Mouse (Mus musculus): ENCODE results near the gene Hps4. TPM values are rescaled to one million over a fixed set of nuclear protein-coding genes. Genes with fewer than 3 reads are reported as not detected.
A peak's percentile ranks its signal among the peaks of the same experiment; 100 is the strongest.

The Hps4 gene
- polyA plus RNA-seq, 1 experiment from 2014 or later = 27.0 TPM

DNA sequence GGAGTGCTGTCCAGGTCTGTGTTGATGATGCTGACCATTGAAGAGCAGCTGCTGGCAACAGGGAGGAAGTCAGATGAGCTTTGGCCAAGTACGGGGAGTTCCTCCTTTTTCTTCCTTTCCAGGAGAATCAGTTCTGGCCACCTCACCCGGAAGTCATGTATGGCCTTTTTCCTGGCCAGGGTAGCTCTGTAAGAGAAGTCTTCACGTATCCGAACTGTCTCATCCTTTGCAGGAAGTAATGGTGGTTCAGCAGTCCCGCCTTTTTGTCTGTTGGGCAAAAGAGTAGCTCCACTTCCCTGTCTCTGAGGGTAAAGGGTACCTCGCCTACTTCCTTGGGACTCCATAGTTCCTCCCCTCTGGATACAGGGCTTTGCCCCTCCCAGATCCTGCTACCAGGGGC lies 12.6 kb downstream of the Hps4 start:
- 78% methylated on average over 6 of the region's 6 CpGs for WGBS
- ATAC-seq (ENCODE audit: insufficient read depth) (no peak), DNase-seq (no peak)
- Histone ChIP-seq H3K36me3 (ENCODE audit: insufficient read depth) (peaks cover 30% of the 10 kb centered on the region), H3K4me1 (ENCODE audit: insufficient read depth) (no peaks in the 10 kb centered on the region), H3K4me2 (no peak overlapping the region), H3K27me3 (ENCODE audit: insufficient read depth, low read length) (no peaks in the 10 kb centered on the region), H3K9me3 (ENCODE audit: low read depth, low read length) (no peaks in the 10 kb centered on the region), H3K4me3 (ENCODE audit: low read depth, low read length) (no peak overlapping the region), H3K27ac (ENCODE audit: low read depth) (no peak overlapping the region), H3K9ac (no peak overlapping the region)
- no peak for TF ChIP-seq CTCF (IDR thresholded peaks at IDR 0.05; ENCODE audit: low read depth)

GRCm38 (mm10) chr5:112355910-112356309 lies 13.0 kb downstream of the Hps4 start, which contains the start of gene Gm6583:
Gene Gm6583, minus strand, starts transcription at chr5:112356033.
- H3K4me3 ChIP-seq (ENCODE audit: low read depth, low read length) = no peak within 1 kb of the TSS
- no peaks in the 10 kb centered on the region for H3K9me3 ChIP-seq (ENCODE audit: low read depth, low read length)
- TF ChIP-seq CTCF (IDR thresholded peaks at IDR 0.05; ENCODE audit: low read depth) = no peak
- 61% methylated on average over 13 of the region's 13 CpGs for WGBS
- no peak within 1 kb of the TSS for H3K4me2 ChIP-seq
- no peaks in the 10 kb centered on the region for H3K27me3 ChIP-seq (ENCODE audit: insufficient read depth, low read length)
- ATAC-seq (ENCODE audit: insufficient read depth) (peak; percentile 31; the same call in 1 of the 2 replicates), DNase-seq (no peak)
- H3K4me1 ChIP-seq (ENCODE audit: insufficient read depth) = no peaks in the 10 kb centered on the region
- no peak within 1 kb of the TSS for H3K27ac ChIP-seq (ENCODE audit: low read depth)
- peaks cover 27% of the 10 kb centered on the region for H3K36me3 ChIP-seq (ENCODE audit: insufficient read depth)
- H3K9ac ChIP-seq = no peak within 1 kb of the TSS

- no peak for ATAC-seq (ENCODE audit: insufficient read depth)
- no peak overlapping the region for H3K27ac ChIP-seq (ENCODE audit: low read depth)
These were observed 13.4 kb downstream of the Hps4 start for GRCm38 (mm10) chr5:112356322-112356721.

DNA sequence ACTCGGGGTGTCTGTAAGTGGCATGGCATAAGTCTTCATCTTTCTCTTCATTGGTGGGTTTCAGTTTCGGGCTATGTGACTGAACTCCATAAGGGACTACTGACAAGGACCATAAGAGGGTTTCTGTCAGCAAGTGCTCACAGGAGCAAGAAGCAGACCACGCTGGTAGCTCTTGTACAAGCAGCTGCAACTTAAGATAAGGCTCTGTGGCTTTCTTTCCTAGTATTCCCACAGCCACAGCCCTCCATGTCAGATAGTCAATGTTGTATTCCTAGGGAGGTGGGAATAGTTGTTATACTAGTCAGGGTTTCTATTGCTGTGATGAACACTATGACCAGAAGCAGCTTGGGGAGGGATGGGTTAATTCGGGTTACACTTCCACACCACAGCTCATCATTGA lies 16.6 kb downstream of the Hps4 start:
- no peak for DNase-seq
- no peak for ATAC-seq (ENCODE audit: insufficient read depth)
- no peak overlapping the region for H3K9ac ChIP-seq
- no peak overlapping the region for H3K4me3 ChIP-seq (ENCODE audit: low read depth, low read length)
- TF ChIP-seq CTCF (IDR thresholded peaks at IDR 0.05; ENCODE audit: low read depth) = no peak
- H3K4me2 ChIP-seq = no peak overlapping the region
- WGBS = 79% methylated on average over 4 of the region's 4 CpGs
- H3K27ac ChIP-seq (ENCODE audit: low read depth) = no peak overlapping the region
- H3K27me3 ChIP-seq (ENCODE audit: insufficient read depth, low read length) = no peaks in the 10 kb centered on the region
- H3K36me3 ChIP-seq (ENCODE audit: insufficient read depth) = peaks cover 24% of the 10 kb centered on the region; the same call in 1 of the 2 replicates
- H3K4me1 ChIP-seq (ENCODE audit: insufficient read depth) = no peaks in the 10 kb centered on the region
- H3K9me3 ChIP-seq (ENCODE audit: low read depth, low read length) = no peaks in the 10 kb centered on the region

More at GRCm38 (mm10) chr5:112356322-112356721, 13.4 kb downstream of the Hps4 start:
- whole genome bisulfite sequencing = 86% methylated on average over 9 of the region's 9 CpGs
- H3K27me3 ChIP-seq (ENCODE audit: insufficient read depth, low read length) = no peaks in the 10 kb centered on the region
- H3K9ac ChIP-seq = no peak overlapping the region
- no peaks in the 10 kb centered on the region for H3K9me3 ChIP-seq (ENCODE audit: low read depth, low read length)
- peaks cover 27% of the 10 kb centered on the region for H3K36me3 ChIP-seq (ENCODE audit: insufficient read depth)
- no peak for TF ChIP-seq CTCF (IDR thresholded peaks at IDR 0.05; ENCODE audit: low read depth)
- DNase-seq = no peak
- H3K4me1 ChIP-seq (ENCODE audit: insufficient read depth) = no peaks in the 10 kb centered on the region
- H3K4me2 ChIP-seq = no peak overlapping the region
- no peak overlapping the region for H3K4me3 ChIP-seq (ENCODE audit: low read depth, low read length)

DNA sequence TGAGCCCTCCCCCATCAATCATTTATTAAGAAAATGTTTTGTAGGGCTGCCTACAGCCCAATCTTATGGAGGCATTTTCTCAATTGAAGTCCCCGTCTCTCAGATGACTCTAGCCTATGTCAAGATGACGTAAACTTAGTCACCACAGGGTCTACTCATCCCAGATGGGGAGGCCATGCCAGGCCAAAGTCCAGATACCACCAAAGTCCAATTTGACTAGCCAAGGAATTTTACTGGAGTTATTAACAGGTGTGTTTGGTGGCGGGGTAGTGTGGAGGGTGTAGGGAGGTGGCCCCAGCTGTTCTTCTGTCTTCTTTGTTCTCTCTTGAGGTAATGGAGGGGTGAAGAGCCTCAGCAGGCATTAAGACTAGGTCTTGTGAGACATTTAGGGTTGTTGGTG lies 17.2 kb downstream of the Hps4 start:
- no peak overlapping the region for H3K9ac ChIP-seq
- no peak for DNase-seq
- no peak for ATAC-seq (ENCODE audit: insufficient read depth)

DNA sequence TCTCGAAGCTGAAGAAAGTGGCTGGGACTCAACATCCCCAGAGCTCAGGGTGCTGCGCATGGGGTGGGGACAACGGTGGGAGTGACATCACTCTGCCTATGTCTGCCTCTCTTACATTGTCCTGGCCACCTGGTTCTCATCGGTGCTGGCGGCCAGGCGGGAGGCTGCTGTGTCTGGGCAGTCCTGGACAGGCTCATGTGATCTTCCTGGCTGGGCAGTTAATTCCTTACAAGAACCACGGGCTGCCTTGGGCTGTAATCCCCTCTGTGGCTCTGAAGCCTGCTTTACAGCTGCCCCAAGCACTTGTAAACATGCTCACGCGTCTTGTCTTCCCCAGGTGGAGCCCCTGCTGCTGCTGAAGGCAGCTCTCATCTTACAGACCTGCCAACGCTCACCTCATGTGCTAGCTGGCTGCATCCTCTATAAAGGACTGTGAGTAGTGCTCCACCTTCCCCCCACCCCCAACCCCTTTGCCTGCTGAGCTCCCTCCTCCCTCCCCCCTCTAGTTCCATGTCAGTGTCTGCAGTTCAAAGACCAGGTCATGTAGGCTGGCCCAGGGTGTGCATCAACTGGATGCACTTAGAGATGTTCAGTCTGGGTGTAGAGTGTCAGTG lies 21.4 kb downstream of the Hps4 start:
- ATAC-seq (ENCODE audit: insufficient read depth) = no peak
- no peak for DNase-seq
- peaks cover 50% of the 10 kb centered on the region; the same call in 1 of the 2 replicates for H3K36me3 ChIP-seq (ENCODE audit: insufficient read depth)

More for the DNA sequence above, 17.2 kb downstream of the Hps4 start:
- TF ChIP-seq CTCF (IDR thresholded peaks at IDR 0.05; ENCODE audit: low read depth) = no peak
- peaks cover 24% of the 10 kb centered on the region; the same call in 1 of the 2 replicates for H3K36me3 ChIP-seq (ENCODE audit: insufficient read depth)
- H3K4me3 ChIP-seq (ENCODE audit: low read depth, low read length) = no peak overlapping the region
- no peaks in the 10 kb centered on the region for H3K4me1 ChIP-seq (ENCODE audit: insufficient read depth)
- H3K27me3 ChIP-seq (ENCODE audit: insufficient read depth, low read length) = no peaks in the 10 kb centered on the region
- H3K9me3 ChIP-seq (ENCODE audit: low read depth, low read length) = no peaks in the 10 kb centered on the region
- 87% methylated on average over 3 of the region's 3 CpGs for WGBS
- H3K4me2 ChIP-seq = no peak overlapping the region
- H3K27ac ChIP-seq (ENCODE audit: low read depth) = no peak overlapping the region

DNA sequence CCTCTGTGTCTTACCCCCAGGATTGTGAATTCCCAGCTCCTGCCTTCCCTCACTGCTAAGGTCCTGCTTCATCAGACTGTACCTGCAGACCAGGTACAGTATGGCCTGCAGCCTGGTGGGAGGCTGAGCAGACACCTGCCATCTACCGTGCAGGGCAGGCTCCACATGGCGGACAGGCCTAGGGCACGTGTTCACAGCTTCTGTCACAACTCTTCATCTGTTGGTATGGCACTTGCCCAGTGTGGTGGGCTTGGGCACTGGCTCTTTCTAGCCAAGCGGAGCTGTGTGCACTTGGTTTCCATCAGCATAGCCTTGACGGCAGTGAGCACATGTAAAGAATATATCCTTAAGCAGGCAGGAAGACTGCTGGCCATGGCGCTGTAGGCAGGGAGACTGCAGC lies 24.0 kb downstream of the Hps4 start:
- ATAC-seq (ENCODE audit: insufficient read depth) (no peak), DNase-seq (no peak)
- Histone ChIP-seq H3K9ac (no peak overlapping the region), H3K27me3 (ENCODE audit: insufficient read depth, low read length) (no peaks in the 10 kb centered on the region), H3K4me1 (ENCODE audit: insufficient read depth) (no peaks in the 10 kb centered on the region), H3K4me3 (ENCODE audit: low read depth, low read length) (no peak overlapping the region), H3K9me3 (ENCODE audit: low read depth, low read length) (no peaks in the 10 kb centered on the region), H3K4me2 (no peak overlapping the region), H3K27ac (ENCODE audit: low read depth) (no peak overlapping the region), H3K36me3 (ENCODE audit: insufficient read depth) (peaks cover 67% of the 10 kb centered on the region)
- TF ChIP-seq CTCF (IDR thresholded peaks at IDR 0.05; ENCODE audit: low read depth) = no peak
- 93% methylated on average over 6 of the region's 6 CpGs for WGBS

More for the DNA sequence above, 21.4 kb downstream of the Hps4 start:
- TF ChIP-seq CTCF (IDR thresholded peaks at IDR 0.05; ENCODE audit: low read depth) = no peak
- no peaks in the 10 kb centered on the region for H3K4me1 ChIP-seq (ENCODE audit: insufficient read depth)
- H3K27ac ChIP-seq (ENCODE audit: low read depth) = no peak overlapping the region
- no peak overlapping the region for H3K9ac ChIP-seq
- no peaks in the 10 kb centered on the region for H3K9me3 ChIP-seq (ENCODE audit: low read depth, low read length)
- no peak overlapping the region for H3K4me2 ChIP-seq
- H3K4me3 ChIP-seq (ENCODE audit: low read depth, low read length) = no peak overlapping the region
- WGBS = 70% methylated on average over 10 of the region's 10 CpGs
- H3K27me3 ChIP-seq (ENCODE audit: insufficient read depth, low read length) = no peaks in the 10 kb centered on the region
